Mouse (Mus musculus): Measurements from ENCODE around the gene Txlng.

Txlng gene

DNA sequence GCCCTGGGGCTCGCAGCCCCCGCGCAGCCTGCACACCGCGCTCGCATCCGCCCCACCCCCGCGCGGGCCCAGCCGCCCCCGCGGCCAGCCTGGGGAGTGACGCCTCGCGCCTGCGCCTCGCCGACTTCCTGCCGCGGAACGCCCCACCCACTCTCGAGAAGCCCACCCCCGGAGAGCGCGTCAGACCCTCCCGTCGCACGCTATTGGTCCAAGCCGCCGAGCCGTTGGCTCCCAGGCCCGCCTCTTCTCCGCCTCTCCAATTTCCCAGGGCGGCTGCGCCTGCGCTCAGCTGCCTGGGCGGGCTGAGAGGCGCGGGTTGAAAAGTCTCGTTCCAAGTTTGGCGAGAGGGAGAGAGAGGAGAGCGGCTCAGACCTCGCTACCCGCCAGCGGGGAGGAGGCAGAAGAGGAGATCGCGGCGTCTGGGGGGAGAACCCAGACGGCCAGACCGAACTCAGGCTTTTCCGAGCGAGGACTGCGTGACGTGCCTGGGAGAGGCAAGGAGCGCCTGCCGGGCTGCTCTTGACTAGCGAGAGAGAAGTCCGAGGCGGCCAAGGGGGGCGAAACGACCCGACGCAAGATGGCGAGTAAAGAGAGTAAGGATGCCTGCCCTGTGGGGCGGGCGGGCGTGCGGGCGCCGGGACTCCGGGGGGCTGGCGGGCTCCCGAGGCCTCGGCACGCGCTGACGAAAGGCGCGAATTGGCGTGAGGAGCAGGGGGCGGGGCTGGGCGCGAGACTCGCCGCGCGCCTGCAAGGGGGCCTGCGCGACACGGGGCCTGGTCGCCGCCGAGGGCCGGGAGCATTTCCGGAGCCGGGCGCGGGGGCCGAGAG lies 68.9 kb downstream of the Txlng start, which contains the start of gene Rbbp7:
Gene Rbbp7, plus strand, starts transcription at position 288 of the 828 bp plus-strand sequence.
- DNase-seq (ENCODE audit: low spot score), result peak; percentile 83

DNA sequence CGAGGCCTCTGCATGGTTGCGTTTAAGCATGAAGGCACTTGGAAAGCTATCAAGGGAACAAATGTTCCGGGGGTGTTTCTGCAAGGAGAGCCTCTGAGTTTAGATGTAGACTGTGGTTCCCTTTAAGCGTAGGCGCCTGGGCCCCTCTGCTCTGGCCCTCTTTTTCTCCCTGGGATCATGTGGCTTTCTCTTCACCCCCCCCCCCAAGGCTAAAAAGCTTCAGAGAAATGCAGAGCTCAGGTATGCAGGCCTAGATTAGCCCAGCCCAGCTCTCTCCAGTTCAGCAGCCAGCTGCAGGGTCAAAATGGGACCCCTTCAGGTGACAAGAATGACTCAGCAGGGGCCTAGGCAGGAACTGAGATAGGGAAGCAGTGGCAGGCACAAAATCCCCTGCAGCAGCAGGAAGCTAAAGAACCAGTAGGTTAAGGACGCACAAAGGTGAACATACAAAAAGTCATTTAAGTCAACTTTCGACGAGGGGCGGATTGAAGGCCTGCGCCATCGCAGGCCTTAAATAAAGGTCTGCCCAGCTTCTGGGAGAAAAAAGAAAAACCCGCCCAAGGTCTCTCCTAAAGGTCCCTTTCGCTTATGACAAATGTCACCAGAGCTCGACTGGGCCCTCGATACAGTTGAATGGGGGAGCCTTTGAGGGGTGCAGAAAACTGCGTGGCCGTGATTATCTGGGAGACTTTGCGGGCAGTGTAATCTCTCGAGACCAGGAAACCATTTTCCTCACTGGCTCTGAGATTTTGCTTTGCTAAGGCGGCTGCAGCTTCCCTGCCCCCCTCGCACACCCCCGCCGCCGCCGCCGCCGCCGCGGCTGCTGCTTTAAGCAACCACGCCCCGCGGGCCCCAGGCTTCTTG lies 69.8 kb downstream of the Txlng start:
- no peak for DNase-seq (ENCODE audit: low spot score)

DNA sequence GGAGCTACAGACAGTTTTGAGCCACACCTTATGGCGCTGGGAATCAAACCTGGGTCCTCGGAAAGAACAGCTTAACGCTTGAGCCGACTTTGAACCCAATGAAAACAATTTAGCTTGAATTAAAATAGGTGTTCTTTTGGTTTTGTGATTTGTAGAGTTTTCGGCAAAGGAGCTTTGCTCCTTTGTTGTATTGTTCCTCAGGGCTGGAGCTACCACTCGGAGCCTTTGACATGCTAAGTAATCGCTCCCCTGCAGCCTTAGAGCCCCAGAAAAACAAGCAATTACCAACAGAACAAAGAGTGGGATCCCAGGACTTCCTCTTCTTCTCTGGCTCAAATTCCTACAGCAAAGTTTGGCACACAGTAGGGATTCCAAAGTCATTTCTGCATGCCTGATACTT lies 73.2 kb downstream of the Txlng start:
- DNase-seq (ENCODE audit: low spot score), result no peak

DNA sequence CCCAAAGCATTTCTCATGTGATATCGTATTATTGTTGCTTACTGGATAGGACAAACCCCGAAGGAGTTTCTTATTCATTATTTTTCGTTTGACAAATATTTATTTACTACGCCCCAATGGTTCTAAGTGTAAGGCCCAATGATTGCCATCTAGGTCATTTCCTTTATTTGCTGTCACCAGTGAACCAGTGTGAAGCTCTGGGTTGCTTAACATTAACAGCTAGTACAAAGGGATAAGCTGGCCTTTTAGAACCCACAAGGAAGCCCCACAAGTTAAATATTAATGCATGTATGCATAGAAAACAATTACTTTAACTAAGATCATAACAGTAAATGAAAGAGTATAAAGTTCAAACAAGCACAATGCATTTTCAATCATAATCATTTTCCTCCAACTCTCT lies 74.9 kb downstream of the Txlng start:
- no peak for DNase-seq (ENCODE audit: low spot score)

DNA sequence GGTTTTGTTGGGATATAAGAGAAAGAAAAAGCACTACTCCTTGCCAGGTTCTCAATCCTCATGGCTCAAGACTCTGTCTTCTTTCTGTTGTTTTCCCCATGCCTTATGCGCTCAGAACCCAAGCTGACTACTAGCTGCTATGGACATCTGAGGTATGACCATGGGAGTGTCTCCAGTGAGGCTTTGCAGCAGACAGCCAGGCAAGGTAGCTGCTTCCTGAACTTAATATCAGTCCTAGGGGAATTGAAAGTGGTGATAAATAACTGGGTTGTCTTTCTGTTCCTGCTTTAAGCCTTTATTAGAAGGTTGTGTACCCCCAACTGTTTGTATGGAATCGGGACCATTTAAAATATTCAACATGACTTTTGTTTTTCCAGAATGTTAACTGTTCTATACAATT lies 76.8 kb downstream of the Txlng start:
- DNase-seq (ENCODE audit: low spot score), result no peak

DNA sequence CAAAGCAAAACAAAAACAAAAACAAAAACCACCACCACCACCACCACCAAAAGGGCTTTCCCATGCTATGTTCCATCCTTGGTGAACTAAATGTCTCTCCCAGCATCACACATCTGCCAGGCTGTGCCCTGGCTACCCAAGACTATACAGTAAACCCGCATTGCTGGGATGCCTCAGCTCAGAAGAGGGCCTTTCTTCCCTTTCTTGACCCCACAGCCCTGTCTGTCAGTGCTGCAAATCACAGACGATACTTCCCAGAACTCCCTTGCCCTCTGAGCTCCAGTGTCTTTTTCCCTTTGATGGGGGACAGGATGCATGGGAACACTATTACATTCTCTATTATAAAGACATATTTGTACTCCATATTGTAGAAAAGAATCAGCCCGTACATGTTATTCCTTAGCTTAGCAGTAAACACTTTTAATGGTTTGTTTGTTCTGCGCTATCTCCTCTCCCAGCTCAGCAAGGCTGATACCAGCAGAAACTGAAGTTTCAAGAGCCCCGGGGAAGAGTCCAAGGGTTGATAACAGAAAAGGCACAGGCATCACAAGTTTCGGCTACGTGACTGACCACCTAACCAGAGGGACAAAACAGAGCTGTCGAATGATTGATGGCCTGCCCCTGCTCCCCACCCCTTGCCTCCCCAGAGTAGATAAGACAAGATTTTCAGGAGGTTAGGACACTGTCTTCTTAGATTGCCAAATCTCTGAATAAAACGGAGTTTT lies 80.4 kb downstream of the Txlng start:
- DNase-seq (ENCODE audit: low spot score), result no peak

DNA sequence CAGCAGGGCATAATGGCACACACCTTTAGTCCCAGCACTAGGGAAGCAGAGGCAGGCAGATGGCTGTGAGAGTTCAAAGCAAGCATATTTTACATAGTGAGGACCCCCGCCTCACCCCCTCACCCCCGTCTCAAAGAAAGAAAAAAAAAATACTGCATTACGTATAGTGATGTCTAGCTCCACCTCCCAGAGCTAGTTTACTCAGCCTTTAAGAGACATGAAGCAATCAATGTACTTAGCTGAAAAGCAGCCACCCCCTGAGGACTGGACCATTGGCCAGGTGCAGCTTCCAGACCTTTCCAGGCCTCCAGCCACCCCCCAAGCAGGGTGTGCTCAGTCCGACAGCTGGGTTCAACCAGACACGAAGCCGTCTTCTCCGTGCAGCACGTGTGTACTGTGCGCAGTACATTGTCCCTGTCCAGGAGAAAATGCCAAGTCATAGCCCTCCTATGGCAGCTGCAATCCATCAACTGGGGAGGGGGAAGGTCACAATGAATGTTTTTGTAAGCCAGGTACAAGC lies 93.1 kb downstream of the Txlng start:
- DNase-seq (ENCODE audit: low spot score), result peak; percentile 38

DNA sequence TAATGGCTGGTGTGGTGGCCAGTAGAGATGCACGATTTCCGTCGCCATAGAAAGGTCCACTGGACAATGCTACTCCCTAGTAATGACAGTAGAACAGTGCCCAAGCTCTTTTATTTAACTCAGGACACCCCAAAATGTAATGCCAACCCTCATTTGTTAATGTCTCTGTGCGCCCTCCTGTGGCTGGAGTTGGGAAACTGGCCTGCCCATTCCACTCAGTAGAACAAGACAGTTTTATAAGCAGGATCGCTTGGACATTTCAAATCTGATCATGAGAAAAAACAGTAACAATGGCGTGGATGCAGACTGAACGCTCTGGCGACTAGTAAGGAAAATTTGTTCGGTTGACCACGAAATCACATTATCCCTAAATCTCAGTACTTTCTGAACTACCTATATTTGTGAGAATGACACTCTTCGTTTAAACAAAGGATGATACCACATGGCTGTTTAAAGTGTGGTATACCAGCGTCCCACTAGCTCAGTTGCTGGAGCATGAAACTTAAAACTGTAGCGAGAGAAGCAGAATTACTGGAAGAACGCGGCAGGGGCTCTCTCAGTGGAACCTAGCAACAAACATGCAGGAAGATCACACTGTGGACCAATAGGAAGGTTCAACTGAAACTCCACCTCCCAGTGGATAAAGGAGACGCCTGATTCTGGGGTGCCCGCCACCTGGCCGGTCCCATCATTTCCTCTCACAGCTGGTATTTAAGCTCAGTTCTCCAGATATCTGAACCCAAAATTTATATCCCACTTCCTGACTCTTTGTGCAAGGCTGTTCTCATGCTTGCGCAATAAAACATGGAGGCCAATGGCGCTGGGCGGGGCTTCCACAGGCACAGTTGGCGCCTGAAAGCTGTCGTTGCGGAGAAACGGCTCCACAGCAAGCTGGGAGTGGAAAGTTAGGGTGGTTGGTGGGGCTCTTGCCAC lies 94.0 kb downstream of the Txlng start:
- peak; percentile 59 for DNase-seq (ENCODE audit: low spot score)

DNA sequence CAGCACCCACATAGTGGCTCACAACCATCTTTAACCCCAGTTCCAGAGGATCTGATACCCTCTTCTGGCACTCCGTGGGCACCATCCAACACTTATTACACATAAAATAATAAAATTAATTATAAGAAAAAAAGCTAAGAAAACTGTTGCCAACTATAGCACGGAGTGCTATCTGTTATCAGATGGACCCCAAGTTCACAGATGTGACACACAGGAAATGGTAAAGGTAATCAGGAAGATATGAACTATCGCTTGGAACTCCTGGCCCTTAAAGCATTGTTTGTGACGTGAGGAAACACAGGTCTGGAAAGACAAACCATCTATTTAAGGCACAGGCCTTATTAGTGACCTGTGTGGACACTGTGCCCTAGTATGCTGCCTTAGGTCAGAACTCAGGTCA lies 99.2 kb downstream of the Txlng start:
- no peak for DNase-seq (ENCODE audit: low spot score)
